Mouse (Mus musculus): ENCODE data around the gene Ttll5.

DNA sequence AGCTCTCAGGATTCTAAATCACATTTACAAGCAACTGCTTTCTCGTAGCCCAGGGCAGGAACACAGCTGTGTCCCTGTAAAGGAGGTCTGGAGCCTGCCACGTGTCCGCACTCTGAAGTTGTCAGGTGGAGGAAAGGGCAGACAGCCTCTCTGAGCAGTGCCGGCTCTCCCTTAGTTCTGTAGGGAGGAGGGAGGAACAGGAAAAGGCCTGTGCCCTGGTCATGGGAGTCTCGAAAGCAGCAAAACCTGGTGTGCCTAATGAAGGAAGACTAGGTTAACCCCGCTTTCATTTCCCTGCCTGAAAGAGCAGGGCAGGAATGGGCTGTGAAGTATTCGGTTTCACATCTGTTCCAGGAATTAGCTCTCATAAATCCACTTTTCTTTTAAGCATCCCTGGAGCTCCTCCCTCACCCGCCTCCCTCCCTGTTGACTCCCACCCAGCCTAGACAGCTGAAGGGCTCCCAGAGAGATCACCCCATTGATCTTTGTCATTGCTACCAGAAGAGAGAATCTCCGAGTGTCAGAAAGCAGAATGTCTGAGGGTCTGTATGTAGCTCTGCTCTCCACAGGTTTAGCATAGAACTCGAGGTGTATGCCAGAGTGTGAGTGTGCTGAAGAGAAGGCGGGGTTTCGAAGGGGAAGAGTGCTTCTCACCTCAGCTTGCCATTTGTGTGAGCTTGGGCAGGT, 212.9 kb downstream of the Ttll5 start:
- no peak for TF ChIP-seq CTCF (IDR thresholded peaks at IDR 0.05; ENCODE audit: borderline replicate concordance, insufficient read depth, low read depth, low read length)
- TF ChIP-seq POLR2A (IDR thresholded peaks at IDR 0.05; ENCODE audit: borderline replicate concordance, insufficient read depth, low read length): no peak

Measured in cerebellum, adult 2 months (tissue).